Mouse (Mus musculus): Measurements from ENCODE around the gene Elp1. TPM values are rescaled to one million over a fixed set of nuclear protein-coding genes. Genes with fewer than 3 reads are reported as not detected.

Gene Elp1
- polyA plus RNA-seq (2015; fragmentation: Nextera tagmentation; extraction: Ambion mirVana), result 24.4 and 25.5 TPM in 2 replicates

DNA sequence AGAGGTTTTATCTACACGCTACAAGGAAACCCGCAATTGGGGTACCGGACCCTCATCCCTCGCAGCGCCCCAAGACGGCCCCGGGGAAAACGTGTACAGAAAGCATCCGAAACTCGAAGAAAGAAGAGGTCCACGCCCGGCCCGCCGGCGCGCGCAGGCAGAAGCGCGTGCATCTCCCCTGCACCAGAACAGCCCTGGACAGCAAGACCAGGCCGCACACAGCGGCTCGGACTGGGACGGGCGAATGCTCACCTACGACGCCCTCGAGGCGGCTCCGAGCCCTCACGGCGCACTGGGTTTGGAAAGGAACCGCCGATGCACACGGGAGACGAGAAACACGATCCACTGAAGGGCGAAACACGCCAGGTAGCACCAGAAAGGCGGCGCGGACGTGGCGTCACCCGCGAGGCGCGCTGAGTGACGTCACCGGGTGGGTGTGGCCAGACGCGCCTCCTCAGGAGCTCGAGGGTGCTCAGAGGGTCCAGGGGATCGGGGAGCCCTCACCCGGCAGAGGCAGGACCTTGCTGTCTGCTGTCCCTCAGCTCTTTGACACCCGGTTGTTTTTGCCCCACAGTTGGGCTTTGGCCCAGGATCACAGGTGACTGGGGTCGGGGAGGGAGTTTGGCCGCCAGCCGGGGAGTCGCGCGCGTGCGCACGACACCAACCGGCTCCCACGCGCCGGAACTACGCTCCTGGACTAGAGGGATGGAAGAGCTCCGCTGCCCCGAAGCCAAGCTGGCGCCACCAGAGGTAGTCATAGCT lies at the start of gene Elp1, which contains the start of gene Fam206a:
Gene Elp1, minus strand, starts transcription at position 425 of the 762 bp plus-strand sequence.
Gene Fam206a, plus strand, starts transcription at position 439 of the 762 bp plus-strand sequence.
- Histone ChIP-seq H3K4me2 (ENCODE audit: low read depth, low read length) (peak within 1 kb of the TSS; percentile 84), H3K27me3 (replicated peaks; ENCODE audit: control insufficient read depth, insufficient read depth, low read length) (no peaks in the 10 kb centered on the region), H3K36me3 (ENCODE audit: control insufficient read depth, insufficient read depth, low read length) (peaks cover 5% of the 10 kb centered on the region), H3K4me1 (ENCODE audit: control insufficient read depth, insufficient read depth, low read length) (peaks cover 16% of the 10 kb centered on the region), H3K9ac (ENCODE audit: low read depth, low read length) (peak within 1 kb of the TSS; percentile 90), H3K4me3 (ENCODE audit: low read length) (peak within 1 kb of the TSS; percentile 96), H3K27ac (ENCODE audit: low read length) (peak within 1 kb of the TSS; percentile 30), H3K9me3 (ENCODE audit: control insufficient read depth, low read length) (no peaks in the 10 kb centered on the region)
- peak; percentile 98 for ATAC-seq
- under 1% methylated on average over 72 of the region's 72 CpGs for WGBS

DNA sequence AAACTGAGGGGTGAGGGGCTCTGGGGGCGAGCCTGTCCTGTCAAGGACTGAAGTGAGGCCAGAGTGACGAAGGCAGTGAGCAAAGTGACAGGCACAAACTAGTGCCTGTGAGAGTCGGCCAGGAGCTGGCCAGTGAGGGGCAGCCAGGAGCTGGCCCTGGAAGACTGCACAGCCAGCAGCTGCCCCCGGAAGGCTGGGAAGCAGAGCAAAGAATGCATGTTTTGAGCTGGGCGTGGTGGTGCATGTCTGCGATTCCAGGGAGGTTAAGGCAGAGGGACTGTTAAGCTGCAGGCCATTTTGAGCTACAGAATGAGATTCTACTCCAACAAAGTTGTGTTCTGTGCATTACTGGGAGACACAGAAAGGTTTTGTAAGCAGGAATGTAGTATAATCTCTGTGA lies 48.6 kb upstream of the Elp1 start:
- Histone ChIP-seq H3K9ac (ENCODE audit: low read depth, low read length) (no peak overlapping the region), H3K27me3 (replicated peaks; ENCODE audit: control insufficient read depth, insufficient read depth, low read length) (no peaks in the 10 kb centered on the region), H3K4me2 (ENCODE audit: low read depth, low read length) (no peak overlapping the region), H3K36me3 (ENCODE audit: control insufficient read depth, insufficient read depth, low read length) (no peaks in the 10 kb centered on the region), H3K9me3 (ENCODE audit: control insufficient read depth, low read length) (no peaks in the 10 kb centered on the region), H3K27ac (ENCODE audit: low read length) (0 out of 2 replicates have a peak overlapping the region, but pooled peaks have one; percentile 18), H3K4me3 (ENCODE audit: low read length) (no peak overlapping the region), H3K4me1 (ENCODE audit: control insufficient read depth, insufficient read depth, low read length) (peaks cover 8% of the 10 kb centered on the region; the same call in 1 of the 2 replicates)
- 24% methylated on average over 6 of the region's 6 CpGs for whole genome bisulfite sequencing
- ATAC-seq, result 0 out of 2 replicates have a peak, but pooled peaks have one; percentile 19

DNA sequence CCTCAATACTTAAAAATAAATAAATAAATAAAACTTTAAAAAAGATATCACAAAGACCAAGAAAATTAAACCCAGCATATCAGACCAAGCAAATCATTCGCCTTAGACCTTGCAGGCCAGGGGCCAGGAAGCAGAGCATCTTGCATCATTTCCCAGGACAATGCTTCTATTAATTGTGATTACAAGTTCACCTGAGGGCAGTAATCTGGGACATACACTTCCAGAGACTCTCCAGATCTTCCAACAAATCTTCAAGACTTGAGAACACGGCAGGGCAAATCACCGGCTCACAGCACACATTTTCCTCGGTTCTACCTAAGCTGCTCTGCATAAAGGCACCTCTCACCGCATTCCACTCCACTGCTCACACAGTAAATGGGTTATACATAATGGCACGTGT lies 45.9 kb upstream of the Elp1 start:
- no peaks in the 10 kb centered on the region for H3K27me3 ChIP-seq (replicated peaks; ENCODE audit: control insufficient read depth, insufficient read depth, low read length)
- 0 out of 2 replicates have a peak, but pooled peaks cover 5% of the 10 kb centered on the region for H3K36me3 ChIP-seq (ENCODE audit: control insufficient read depth, insufficient read depth, low read length)
- WGBS, result 86% methylated on average over 6 of the region's 6 CpGs
- no peaks in the 10 kb centered on the region for H3K9me3 ChIP-seq (ENCODE audit: control insufficient read depth, low read length)
- no peak for ATAC-seq
- H3K4me1 ChIP-seq (ENCODE audit: control insufficient read depth, insufficient read depth, low read length), result peaks cover 8% of the 10 kb centered on the region; the same call in 1 of the 2 replicates
- no peak overlapping the region for H3K9ac ChIP-seq (ENCODE audit: low read depth, low read length)
- no peak overlapping the region for H3K4me3 ChIP-seq (ENCODE audit: low read length)
- H3K4me2 ChIP-seq (ENCODE audit: low read depth, low read length), result no peak overlapping the region
- H3K27ac ChIP-seq (ENCODE audit: low read length), result no peak overlapping the region

DNA sequence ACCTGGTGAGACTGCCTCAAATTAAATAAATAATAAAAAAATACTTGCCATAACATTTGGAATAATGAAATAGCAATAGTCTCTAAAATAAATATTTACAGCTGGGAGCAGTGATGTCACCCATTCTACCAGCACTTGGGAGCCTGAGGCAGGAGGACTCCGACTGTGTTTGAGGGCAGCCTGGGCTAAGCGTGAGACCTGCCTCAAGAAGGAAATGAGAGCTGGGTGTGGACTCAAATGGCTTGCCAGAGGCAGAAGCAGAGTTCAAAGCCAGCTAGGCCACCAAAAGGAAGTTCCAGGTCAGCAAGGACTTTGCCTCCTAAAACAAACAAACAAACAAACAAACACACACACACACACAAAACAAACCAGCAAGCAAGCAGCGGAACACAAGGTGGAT lies 45.3 kb upstream of the Elp1 start:
- H3K4me2 ChIP-seq (ENCODE audit: low read depth, low read length), result no peak overlapping the region

DNA sequence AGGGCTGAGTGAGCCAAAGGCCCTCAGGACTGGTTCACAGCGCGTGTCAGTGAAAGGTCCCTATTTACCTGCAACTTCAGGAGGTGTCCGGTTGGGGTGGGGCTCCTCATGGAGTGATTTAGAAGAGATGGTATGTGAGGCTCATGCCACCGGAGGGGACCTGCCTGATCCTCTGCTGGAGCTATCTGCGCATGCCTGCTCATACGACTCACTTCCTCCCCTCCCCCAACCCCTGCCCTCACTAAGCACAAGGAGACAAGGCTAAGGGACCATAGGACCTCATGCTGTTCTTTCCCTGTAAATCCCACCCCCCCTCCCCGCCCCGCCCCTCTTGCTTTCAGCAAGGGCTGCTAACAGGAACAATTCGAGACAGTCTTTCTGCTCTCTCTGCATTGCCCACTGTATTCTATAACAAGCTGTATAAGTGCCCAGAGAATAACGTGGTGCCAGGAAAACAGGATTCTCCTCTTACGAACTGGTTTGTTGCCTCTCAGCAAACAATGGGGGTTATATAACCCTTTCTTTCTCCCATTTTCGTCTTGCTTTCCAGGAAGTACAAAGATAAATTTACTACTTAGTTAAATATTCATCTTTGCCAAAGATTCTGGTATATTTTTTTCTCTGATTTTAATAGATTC lies 43.9 kb upstream of the Elp1 start:
- no peaks in the 10 kb centered on the region for H3K9me3 ChIP-seq (ENCODE audit: control insufficient read depth, low read length)
- no peak overlapping the region for H3K4me3 ChIP-seq (ENCODE audit: low read length)
- H3K27ac ChIP-seq (ENCODE audit: low read length), result no peak overlapping the region
- 57% methylated on average over 12 of the region's 12 CpGs for WGBS
- peaks cover 8% of the 10 kb centered on the region; the same call in 1 of the 2 replicates for H3K4me1 ChIP-seq (ENCODE audit: control insufficient read depth, insufficient read depth, low read length)
- H3K27me3 ChIP-seq (replicated peaks; ENCODE audit: control insufficient read depth, insufficient read depth, low read length), result no peaks in the 10 kb centered on the region
- ATAC-seq, result peak; percentile 67
- H3K36me3 ChIP-seq (ENCODE audit: control insufficient read depth, insufficient read depth, low read length), result 0 out of 2 replicates have a peak, but pooled peaks cover 5% of the 10 kb centered on the region
- H3K4me2 ChIP-seq (ENCODE audit: low read depth, low read length), result 0 out of 2 replicates have a peak overlapping the region, but pooled peaks have one; percentile 12
- H3K9ac ChIP-seq (ENCODE audit: low read depth, low read length), result no peak overlapping the region

More for the DNA sequence above, 45.3 kb upstream of the Elp1 start:
- no peak overlapping the region for H3K4me3 ChIP-seq (ENCODE audit: low read length)
- 87% methylated on average over 3 of the region's 3 CpGs for WGBS
- ATAC-seq, result no peak
- H3K9ac ChIP-seq (ENCODE audit: low read depth, low read length), result no peak overlapping the region
- peaks cover 8% of the 10 kb centered on the region; the same call in 1 of the 2 replicates for H3K4me1 ChIP-seq (ENCODE audit: control insufficient read depth, insufficient read depth, low read length)
- no peaks in the 10 kb centered on the region for H3K9me3 ChIP-seq (ENCODE audit: control insufficient read depth, low read length)
- H3K27ac ChIP-seq (ENCODE audit: low read length), result no peak overlapping the region
- 0 out of 2 replicates have a peak, but pooled peaks cover 5% of the 10 kb centered on the region for H3K36me3 ChIP-seq (ENCODE audit: control insufficient read depth, insufficient read depth, low read length)
- no peaks in the 10 kb centered on the region for H3K27me3 ChIP-seq (replicated peaks; ENCODE audit: control insufficient read depth, insufficient read depth, low read length)

DNA sequence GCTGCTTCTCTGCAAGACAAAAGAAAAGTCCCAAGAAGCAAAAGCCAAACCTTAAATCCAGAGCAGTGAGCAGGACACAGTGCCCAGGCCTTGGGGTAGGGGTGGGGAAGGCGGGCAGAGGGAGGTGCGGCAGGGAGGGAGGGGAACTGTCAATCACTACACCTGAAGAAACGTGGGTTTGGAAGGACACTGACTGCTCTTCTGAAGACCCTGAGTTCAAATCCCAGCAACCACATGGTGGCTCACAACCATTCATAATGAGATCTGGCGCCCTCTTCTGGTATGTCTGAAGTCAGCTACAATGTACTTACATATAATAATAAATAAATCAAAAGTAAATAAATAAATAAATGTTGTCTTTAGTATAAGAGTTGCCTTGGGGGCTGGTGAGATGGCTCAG lies 42.8 kb upstream of the Elp1 start:
- H3K9ac ChIP-seq (ENCODE audit: low read depth, low read length), result no peak overlapping the region
- 0 out of 2 replicates have a peak, but pooled peaks cover 5% of the 10 kb centered on the region for H3K36me3 ChIP-seq (ENCODE audit: control insufficient read depth, insufficient read depth, low read length)
- H3K4me1 ChIP-seq (ENCODE audit: control insufficient read depth, insufficient read depth, low read length), result peaks cover 6% of the 10 kb centered on the region; the same call in 1 of the 2 replicates
- no peaks in the 10 kb centered on the region for H3K9me3 ChIP-seq (ENCODE audit: control insufficient read depth, low read length)
- WGBS, result 83% methylated on average over 4 of the region's 4 CpGs
- no peak overlapping the region for H3K27ac ChIP-seq (ENCODE audit: low read length)
- no peak overlapping the region for H3K4me2 ChIP-seq (ENCODE audit: low read depth, low read length)
- no peaks in the 10 kb centered on the region for H3K27me3 ChIP-seq (replicated peaks; ENCODE audit: control insufficient read depth, insufficient read depth, low read length)
- ATAC-seq, result no peak
- no peak overlapping the region for H3K4me3 ChIP-seq (ENCODE audit: low read length)

DNA sequence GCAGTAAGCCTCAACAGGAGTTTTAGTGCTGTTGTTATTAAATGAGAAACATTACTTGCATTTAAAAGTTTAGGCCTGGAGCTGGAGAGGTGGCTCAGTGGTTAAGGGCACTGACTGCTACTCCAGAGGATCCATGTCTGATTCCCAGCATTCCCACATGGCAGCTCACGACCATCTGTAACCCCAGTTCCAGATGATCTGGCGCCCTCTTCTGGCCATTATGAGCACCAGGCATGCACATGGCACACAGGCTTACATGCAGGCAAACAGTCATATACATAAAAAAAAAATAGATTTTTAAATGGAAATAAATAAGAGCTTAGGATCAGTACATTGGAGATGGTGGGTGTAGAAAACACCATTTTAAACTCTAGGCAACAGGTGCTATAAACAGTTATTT lies 41.8 kb upstream of the Elp1 start:
- Histone ChIP-seq H3K27me3 (replicated peaks; ENCODE audit: control insufficient read depth, insufficient read depth, low read length) (no peaks in the 10 kb centered on the region), H3K4me3 (ENCODE audit: low read length) (no peak overlapping the region), H3K9me3 (ENCODE audit: control insufficient read depth, low read length) (no peaks in the 10 kb centered on the region)

DNA sequence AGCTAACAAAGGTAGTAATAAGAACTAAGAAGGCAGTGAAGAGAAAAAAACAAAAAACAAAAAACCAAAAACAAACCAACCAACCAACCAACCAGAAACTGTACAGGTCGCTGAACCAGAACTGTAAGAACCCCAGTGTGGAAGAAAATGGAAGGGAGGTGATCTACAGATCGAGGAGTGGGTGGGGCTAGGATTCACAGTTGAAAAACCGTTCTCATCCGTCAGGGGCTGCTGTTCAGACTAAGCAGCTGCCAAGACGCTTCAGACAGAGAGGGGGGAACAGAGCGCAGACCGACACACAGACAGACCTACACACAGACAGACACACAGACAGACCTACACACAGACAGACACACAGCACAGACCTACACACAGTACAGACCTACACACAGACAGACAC lies 40.4 kb upstream of the Elp1 start:
- ATAC-seq, result no peak
- no peaks in the 10 kb centered on the region for H3K9me3 ChIP-seq (ENCODE audit: control insufficient read depth, low read length)
- H3K27ac ChIP-seq (ENCODE audit: low read length), result no peak overlapping the region
- H3K4me3 ChIP-seq (ENCODE audit: low read length), result no peak overlapping the region
- 76% methylated on average over 7 of the region's 7 CpGs for WGBS
- no peak overlapping the region for H3K9ac ChIP-seq (ENCODE audit: low read depth, low read length)
- no peaks in the 10 kb centered on the region for H3K27me3 ChIP-seq (replicated peaks; ENCODE audit: control insufficient read depth, insufficient read depth, low read length)
- H3K36me3 ChIP-seq (ENCODE audit: control insufficient read depth, insufficient read depth, low read length), result 0 out of 2 replicates have a peak, but pooled peaks cover 5% of the 10 kb centered on the region
- H3K4me2 ChIP-seq (ENCODE audit: low read depth, low read length), result no peak overlapping the region
- H3K4me1 ChIP-seq (ENCODE audit: control insufficient read depth, insufficient read depth, low read length), result peaks cover 6% of the 10 kb centered on the region; the same call in 1 of the 2 replicates

More for the DNA sequence above, 41.8 kb upstream of the Elp1 start:
- Histone ChIP-seq H3K36me3 (ENCODE audit: control insufficient read depth, insufficient read depth, low read length) (0 out of 2 replicates have a peak, but pooled peaks cover 5% of the 10 kb centered on the region), H3K4me2 (ENCODE audit: low read depth, low read length) (no peak overlapping the region), H3K4me1 (ENCODE audit: control insufficient read depth, insufficient read depth, low read length) (peaks cover 6% of the 10 kb centered on the region; the same call in 1 of the 2 replicates), H3K27ac (ENCODE audit: low read length) (no peak overlapping the region), H3K9ac (ENCODE audit: low read depth, low read length) (no peak overlapping the region)
- ATAC-seq, result no peak
- 90% methylated on average over 2 of the region's 2 CpGs for WGBS

DNA sequence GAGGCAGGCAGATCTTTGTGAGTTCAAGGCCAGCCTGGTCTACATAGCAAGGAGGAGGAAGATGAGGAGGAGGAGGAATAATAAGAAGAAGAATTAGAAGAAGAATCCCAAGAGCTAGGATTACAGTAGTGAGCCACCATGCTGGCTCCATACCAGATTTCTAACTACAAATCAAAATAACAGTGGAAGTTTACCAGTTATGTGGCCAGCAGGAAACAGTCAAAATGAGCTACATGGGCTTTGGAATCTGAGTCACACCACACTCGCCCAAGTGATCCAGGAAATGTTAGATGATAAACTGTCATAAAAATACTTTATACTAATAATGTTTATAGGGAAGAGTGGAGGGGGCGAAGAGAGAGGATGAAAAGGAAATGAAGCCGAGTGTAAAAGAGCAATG lies 38.2 kb upstream of the Elp1 start:
- Histone ChIP-seq H3K27me3 (replicated peaks; ENCODE audit: control insufficient read depth, insufficient read depth, low read length) (no peaks in the 10 kb centered on the region), H3K27ac (ENCODE audit: low read length) (no peak overlapping the region), H3K36me3 (ENCODE audit: control insufficient read depth, insufficient read depth, low read length) (0 out of 2 replicates have a peak, but pooled peaks cover 5% of the 10 kb centered on the region), H3K4me2 (ENCODE audit: low read depth, low read length) (no peak overlapping the region), H3K4me1 (ENCODE audit: control insufficient read depth, insufficient read depth, low read length) (peaks cover 4% of the 10 kb centered on the region; the same call in 1 of the 2 replicates), H3K9me3 (ENCODE audit: control insufficient read depth, low read length) (no peaks in the 10 kb centered on the region), H3K9ac (ENCODE audit: low read depth, low read length) (no peak overlapping the region), H3K4me3 (ENCODE audit: low read length) (no peak overlapping the region)
- no peak for ATAC-seq
- 52% methylated on average over 3 of the region's 3 CpGs for WGBS

All from intestine, embryonic 16.5 days (tissue).